Comparison of ENCODE assay signal across 23 mouse cellular contexts in genomic region chr6:142682985-142683691, GRCm38 (mm10). TPM values are rescaled to one million over a fixed set of nuclear protein-coding genes. Genes with fewer than 3 reads are reported as not detected.
DNase-seq lines count a peak whose midpoint lies in the region; ATAC-seq and TF ChIP-seq lines count a peak whose summit lies in the region.
"Had no signal": no experiment of that assay in that cellular context is flagged by ENCODE, and none has a peak within 500 bp of the region (broad histone marks: within the 10 kb centered on the region; RNA-seq: fewer than 3 reads in every experiment).

No protein-coding gene starts in this region.

- H3K27me3 ChIP-seq in forebrain, postnatal 0 days (ENCODE audit: insufficient read depth, low read length) = no peaks in the 10 kb centered on the region
- H3K27me3 ChIP-seq in forebrain, embryonic 16.5 days (replicated peaks; ENCODE audit: control insufficient read depth, insufficient read depth, low read length) = no peaks in the 10 kb centered on the region
- H3K27me3 ChIP-seq in heart, embryonic 16.5 days (ENCODE audit: control insufficient read depth, insufficient read depth, low read length) = no peaks in the 10 kb centered on the region
- no peaks in the 10 kb centered on the region for H3K27me3 ChIP-seq in kidney, embryonic 15.5 days
- H3K27me3 ChIP-seq in neural tube, embryonic 13.5 days = no peaks in the 10 kb centered on the region
- H3K27me3 ChIP-seq: limb, embryonic 13.5 days; liver, embryonic 13.5 days; lung, embryonic 15.5 days had no signal

- no peak overlapping the region for H3K4me2 ChIP-seq in forebrain, postnatal 0 days (ENCODE audit: low read depth)
- no peak overlapping the region for H3K4me2 ChIP-seq in forebrain, embryonic 16.5 days (ENCODE audit: low read length)
- no peak overlapping the region for H3K4me2 ChIP-seq in heart, embryonic 16.5 days (ENCODE audit: low read depth, low read length)
- no peak overlapping the region for H3K4me2 ChIP-seq in kidney, embryonic 15.5 days
- H3K4me2 ChIP-seq in neural tube, embryonic 13.5 days = no peak overlapping the region
- H3K4me2 ChIP-seq: limb, embryonic 13.5 days; liver, embryonic 13.5 days; lung, embryonic 15.5 days had no signal

- H3K27ac ChIP-seq in forebrain, postnatal 0 days (ENCODE audit: low read depth, low read length) = no peak overlapping the region
- H3K27ac ChIP-seq in forebrain, embryonic 16.5 days (ENCODE audit: low read length) = no peak overlapping the region
- H3K27ac ChIP-seq in heart, embryonic 16.5 days (ENCODE audit: low read length) = peak overlapping the region; percentile 43
- 0 out of 2 replicates have a peak overlapping the region, but pooled peaks have one; percentile 32 for H3K27ac ChIP-seq in kidney, embryonic 15.5 days
- H3K27ac ChIP-seq in neural tube, embryonic 13.5 days (replicated peaks) = peak overlapping the region; percentile 42; the same call in 1 of the 2 replicates
- H3K27ac ChIP-seq: embryonic facial prominence, embryonic 10.5 days; limb, embryonic 13.5 days; liver, embryonic 13.5 days; lung, embryonic 15.5 days had no signal

- H3K9me3 ChIP-seq in forebrain, postnatal 0 days (ENCODE audit: low read length) = no peaks in the 10 kb centered on the region
- no peaks in the 10 kb centered on the region for H3K9me3 ChIP-seq in forebrain, embryonic 16.5 days (ENCODE audit: control insufficient read depth, low read length)
- no peaks in the 10 kb centered on the region for H3K9me3 ChIP-seq in heart, embryonic 16.5 days (replicated peaks; ENCODE audit: control insufficient read depth, low read length)
- H3K9me3 ChIP-seq in kidney, embryonic 15.5 days (replicated peaks) = no peaks in the 10 kb centered on the region
- H3K9me3 ChIP-seq in neural tube, embryonic 13.5 days = no peaks in the 10 kb centered on the region
- H3K9me3 ChIP-seq: embryonic facial prominence, embryonic 10.5 days; limb, embryonic 13.5 days; liver, embryonic 13.5 days; lung, embryonic 15.5 days had no signal

- no peak overlapping the region for H3K9ac ChIP-seq in forebrain, postnatal 0 days
- H3K9ac ChIP-seq in forebrain, embryonic 16.5 days (replicated peaks; ENCODE audit: low read depth, low read length) = no peak overlapping the region
- no peak overlapping the region for H3K9ac ChIP-seq in heart, embryonic 16.5 days (ENCODE audit: low read length)
- H3K9ac ChIP-seq in kidney, embryonic 15.5 days = no peak overlapping the region
- H3K9ac ChIP-seq in neural tube, embryonic 13.5 days = no peak overlapping the region
- H3K9ac ChIP-seq: limb, embryonic 13.5 days; liver, embryonic 13.5 days; lung, embryonic 15.5 days had no signal

- no peaks in the 10 kb centered on the region for H3K4me1 ChIP-seq in forebrain, postnatal 0 days (ENCODE audit: insufficient read depth)
- no peaks in the 10 kb centered on the region for H3K4me1 ChIP-seq in forebrain, embryonic 16.5 days (replicated peaks; ENCODE audit: control insufficient read depth, insufficient read depth, low read length)
- H3K4me1 ChIP-seq in heart, embryonic 16.5 days (ENCODE audit: control insufficient read depth, insufficient read depth, low read length) = peaks cover 9% of the 10 kb centered on the region
- H3K4me1 ChIP-seq in kidney, embryonic 15.5 days = 0 out of 2 replicates have a peak, but pooled peaks cover 8% of the 10 kb centered on the region
- H3K4me1 ChIP-seq in neural tube, embryonic 13.5 days (replicated peaks) = 0 out of 2 replicates have a peak, but pooled peaks cover 2% of the 10 kb centered on the region
- H3K4me1 ChIP-seq: embryonic facial prominence, embryonic 10.5 days; limb, embryonic 13.5 days; liver, embryonic 13.5 days; lung, embryonic 15.5 days had no signal

- 74% methylated on average over 7 of the region's 7 CpGs for WGBS in forebrain, postnatal 0 days
- WGBS in forebrain, embryonic 16.5 days = 78% methylated on average over 7 of the region's 7 CpGs
- 62% methylated on average over 7 of the region's 7 CpGs for WGBS in heart, embryonic 16.5 days
- 45% methylated on average over 7 of the region's 7 CpGs for WGBS in kidney, embryonic 15.5 days
- 56% methylated on average over 7 of the region's 7 CpGs for WGBS in neural tube, embryonic 13.5 days

- DNase-seq in forebrain, postnatal 0 days = no peak
- DNase-seq in heart, adult 9 months (ENCODE audit: low spot score in 2 of 2) = no peak
- no peak for DNase-seq in kidney, postnatal 4 days
- DNase-seq in kidney, postnatal 36 days = no peak
- DNase-seq: adrenal gland, adult 8-10 months; cerebellum, adult 9-10 months; kidney, adult 8-10 months; liver, embryonic 13.5 days; lung, postnatal 4 days; thymus, postnatal 14 days had no signal

- peak; percentile 58 for ATAC-seq in forebrain, postnatal 0 days
- ATAC-seq in forebrain, embryonic 16.5 days = no peak
- ATAC-seq in heart, embryonic 16.5 days (replicated peaks; ENCODE audit: extremely low read depth, insufficient read depth, low FRiP score) = no peak
- no peak for ATAC-seq in kidney, embryonic 15.5 days (replicated peaks; ENCODE audit: low FRiP score)
- peak; percentile 88 for ATAC-seq in neural tube, embryonic 13.5 days (ENCODE audit: low read depth)
- ATAC-seq: CD4-positive, CD25-positive, alpha-beta regulatory T cell, adult 4 months; Patski had no signal

- no peak overlapping the region for H3K4me3 ChIP-seq in forebrain, postnatal 0 days (ENCODE audit: low read depth, low read length)
- H3K4me3 ChIP-seq in forebrain, embryonic 16.5 days (replicated peaks; ENCODE audit: low read length) = no peak overlapping the region
- no peak overlapping the region for H3K4me3 ChIP-seq in heart, embryonic 16.5 days (ENCODE audit: low read length)
- H3K4me3 ChIP-seq in kidney, embryonic 15.5 days (replicated peaks) = no peak overlapping the region
- no peak overlapping the region for H3K4me3 ChIP-seq in neural tube, embryonic 13.5 days
- H3K4me3 ChIP-seq: embryonic facial prominence, embryonic 10.5 days; limb, embryonic 13.5 days; liver, embryonic 13.5 days; lung, embryonic 15.5 days had no signal

- no peaks in the 10 kb centered on the region for H3K36me3 ChIP-seq in forebrain, postnatal 0 days (ENCODE audit: insufficient read depth)
- no peaks in the 10 kb centered on the region for H3K36me3 ChIP-seq in forebrain, embryonic 16.5 days (ENCODE audit: control insufficient read depth, insufficient read depth)
- peaks cover 35% of the 10 kb centered on the region for H3K36me3 ChIP-seq in heart, embryonic 16.5 days (ENCODE audit: control insufficient read depth, insufficient read depth)
- no peaks in the 10 kb centered on the region; the same call in 1 of the 2 replicates for H3K36me3 ChIP-seq in kidney, embryonic 15.5 days
- H3K36me3 ChIP-seq in neural tube, embryonic 13.5 days = no peaks in the 10 kb centered on the region
- H3K36me3 ChIP-seq: embryonic facial prominence, embryonic 10.5 days; limb, embryonic 13.5 days; liver, embryonic 13.5 days; lung, embryonic 15.5 days had no signal

- TF ChIP-seq CTCF in forebrain, postnatal 0 days (IDR thresholded peaks at IDR 0.05; ENCODE audit: low read depth) = no peak

RNA-seq across cellular contexts. Expression of gene Abcc9, which starts 19.0 kb away (rescaled TPM):
- 6.5 and 9.6 TPM in 2 replicates for total RNA-seq in forebrain, postnatal 0 days (2014; rRNA removed)
- polyA plus RNA-seq in forebrain, postnatal 0 days (2015; fragmentation: Nextera tagmentation; extraction: Ambion mirVana) = 1.0 and 1.8 TPM in 2 replicates
- 2.7 and 3.2 TPM in 2 replicates for polyA plus RNA-seq in forebrain, embryonic 16.5 days (2015; fragmentation: Nextera tagmentation; extraction: Ambion mirVana)
- 16.3 and 16.7 TPM in 2 replicates for polyA plus RNA-seq in heart, embryonic 16.5 days (2015; fragmentation: Nextera tagmentation; extraction: Ambion mirVana)
- 6.2 and 7.7 TPM in 2 replicates for polyA plus RNA-seq in kidney, embryonic 15.5 days (2015; fragmentation: Nextera tagmentation; extraction: Ambion mirVana)
- 3.4 and 3.5 TPM in 2 replicates for polyA plus RNA-seq in neural tube, embryonic 13.5 days (2015; fragmentation: Nextera tagmentation; extraction: Ambion mirVana)
- total RNA-seq: common myeloid progenitor, adult 5-6 weeks; hematopoietic stem cell, adult 5-6 weeks; monocyte, adult 5-6 weeks; neutrophil, adult 5-6 weeks had no signal
- polyA plus RNA-seq: CD4-positive, CD25-positive, alpha-beta regulatory T cell, adult 4 months; Patski had no signal

Comparison
In these comparisons a context has a peak if more than half of its experiments do, and no peak if none do; other contexts are left out.
1. ATAC-seq: peak in forebrain, postnatal 0 days (single experiment) and neural tube, embryonic 13.5 days (single experiment); none in forebrain, embryonic 16.5 days (single experiment), heart, embryonic 16.5 days (single experiment) and kidney, embryonic 15.5 days (single experiment).
2. H3K27ac ChIP-seq: peak in heart, embryonic 16.5 days (single experiment), kidney, embryonic 15.5 days (single experiment) and neural tube, embryonic 13.5 days (single experiment); none in forebrain, postnatal 0 days (single experiment) and forebrain, embryonic 16.5 days (single experiment).